Mouse (Mus musculus) MEL (cell line): Measurements from ENCODE around the gene Ppp2r2d. TPM values are rescaled to one million over a fixed set of nuclear protein-coding genes. Genes with fewer than 3 reads are reported as not detected.

Source experiments
- DNase-seq: peaks from one replicate; pipeline ENCODE4 v3.0.0; 2011; ENCODE audit warnings: low read depth, low spot score
- H3K27ac ChIP-seq: 2 replicates; pipeline ENCODE4 v1.5.1; 2012; ENCODE audit warnings: low read depth, mild to moderate bottlenecking, control low read depth, low read length, moderate library complexity; ENCODE audit not compliant: control insufficient read depth
- H3K27me3 ChIP-seq, 2 experiments: fragments of 150-350 bp in 1 of 2; sonication (generic) in 1 of 2; 2 replicates each; pipeline ENCODE4 v1.6.1; 2012; ENCODE audit warnings: low read length in 2 of 2, mild to moderate bottlenecking in 2 of 2, improper control_type of control experiment in 1 of 2, moderate library complexity in 1 of 2; ENCODE audit not compliant: insufficient read depth in 2 of 2, control insufficient read depth in 1 of 2
- H3K36me3 ChIP-seq, 2 experiments: 2 replicates each; pipeline ENCODE4 v1.6.1; 2012 to 2014; ENCODE audit warnings: low read length in 2 of 2, improper control_type of control experiment in 1 of 2, inconsistent platforms in 1 of 2, mild to moderate bottlenecking in 1 of 2; ENCODE audit not compliant: insufficient read depth in 2 of 2, control insufficient read depth in 1 of 2
- H3K4me1 ChIP-seq, 2 experiments: fragments of 150-350 bp in 1 of 2; sonication (generic) in 1 of 2; 2 replicates each; pipeline ENCODE4 v1.6.1; 2012; ENCODE audit warnings: low read length in 2 of 2, improper control_type of control experiment in 1 of 2, mild to moderate bottlenecking in 1 of 2; ENCODE audit not compliant: insufficient read depth in 2 of 2, control insufficient read depth in 1 of 2
- H3K4me3 ChIP-seq, 2 experiments: fragments of 150-350 bp in 1 of 2; sonication (generic) in 1 of 2; 2 replicates each; pipeline ENCODE4 v1.5.1; 2012; ENCODE audit warnings: low read depth in 2 of 2, low read length in 2 of 2, mild to moderate bottlenecking in 2 of 2, moderate library complexity in 2 of 2, control low read depth in 1 of 2, improper control_type of control experiment in 1 of 2; ENCODE audit not compliant: control insufficient read depth in 1 of 2, insufficient read depth in 1 of 2
- H3K79me2 ChIP-seq: 2 replicates; pipeline ENCODE4 v1.6.1; 2012; ENCODE audit warnings: mild to moderate bottlenecking, low read length, moderate library complexity; ENCODE audit not compliant: control insufficient read depth, poor library complexity, insufficient read depth
- H3K9ac ChIP-seq: 2 replicates; pipeline ENCODE4 v1.6.1; 2012; ENCODE audit warnings: low read depth, mild to moderate bottlenecking, control low read depth, low read length, moderate library complexity; ENCODE audit not compliant: control insufficient read depth, poor library complexity, severe bottlenecking
- H3K9me3 ChIP-seq: fragments of 150-350 bp; sonication (generic); replicated peaks from 2 replicates; pipeline ENCODE4 v1.6.1; 2012; ENCODE audit warnings: mild to moderate bottlenecking, low read length, improper control_type of control experiment, moderate library complexity; ENCODE audit not compliant: insufficient read depth
- CTCF ChIP-seq, 3 experiments: IDR thresholded peaks in 2 of 3; conservative IDR thresholded peaks in 1 of 3; 2 replicates each; pipeline ENCODE4 v1.5.1; 2011 to 2012; ENCODE audit warnings: low read length in 3 of 3, low read depth in 2 of 3, mild to moderate bottlenecking in 2 of 3, improper control_type of control experiment in 1 of 3, inconsistent platforms in 1 of 3, mixed read lengths in 1 of 3, moderate library complexity in 1 of 3; ENCODE audit not compliant: control insufficient read depth in 1 of 3, insufficient read depth in 1 of 3, poor library complexity in 1 of 3, severe bottlenecking in 1 of 3
- E2F4 ChIP-seq: IDR thresholded peaks from 2 replicates; pipeline ENCODE4 v1.6.1; 2011; ENCODE audit warnings: low read depth, low read length, improper control_type of control experiment, borderline replicate concordance
- ELF1 ChIP-seq: IDR thresholded peaks from 2 replicates; pipeline ENCODE4 v1.6.1; 2014; ENCODE audit warnings: low read depth, mild to moderate bottlenecking, inconsistent platforms, low read length, improper control_type of control experiment, moderate library complexity
- ETS1 ChIP-seq: IDR thresholded peaks from 2 replicates; pipeline ENCODE4 v1.6.1; 2012; ENCODE audit warnings: low read depth, mild to moderate bottlenecking, inconsistent platforms, low read length, improper control_type of control experiment, moderate library complexity
- GABPA ChIP-seq: IDR thresholded peaks from 2 replicates; pipeline ENCODE4 v1.6.1; 2012; ENCODE audit warnings: low read depth, mild to moderate bottlenecking, inconsistent platforms, low read length, improper control_type of control experiment, moderate library complexity
- GATA1 ChIP-seq: IDR thresholded peaks from 2 replicates; pipeline ENCODE4 v1.6.1; 2011; ENCODE audit warnings: low read depth, low read length, improper control_type of control experiment
- HCFC1 ChIP-seq: IDR thresholded peaks from 2 replicates; pipeline ENCODE4 v1.6.1; 2012; ENCODE audit warnings: low read depth, mild to moderate bottlenecking, inconsistent platforms, low read length, improper control_type of control experiment, moderate library complexity
- MAFK ChIP-seq: IDR thresholded peaks from 2 replicates; pipeline ENCODE4 v1.6.1; 2011; ENCODE audit warnings: low read depth, mild to moderate bottlenecking, low read length, improper control_type of control experiment, borderline replicate concordance
- MAZ ChIP-seq: IDR thresholded peaks from 2 replicates; pipeline ENCODE4 v1.6.1; 2012; ENCODE audit warnings: low read depth, mild to moderate bottlenecking, inconsistent platforms, low read length, improper control_type of control experiment
- MXI1 ChIP-seq: IDR thresholded peaks from 2 replicates; pipeline ENCODE4 v1.6.1; 2011; ENCODE audit warnings: mild to moderate bottlenecking, low read depth, low read length, improper control_type of control experiment
- MYC ChIP-seq: IDR thresholded peaks from 2 replicates; pipeline ENCODE4 v1.6.1; 2011; ENCODE audit warnings: low read depth, mild to moderate bottlenecking, low read length, improper control_type of control experiment, moderate library complexity
- NELFE ChIP-seq: IDR thresholded peaks from 2 replicates; pipeline ENCODE4 v1.6.1; 2011; ENCODE audit warnings: low read depth, low read length, improper control_type of control experiment
- POLR2A ChIP-seq, 2 experiments: IDR thresholded peaks; 2 replicates each; pipeline ENCODE4 v1.6.1; 2011 to 2012; ENCODE audit warnings: low read length in 2 of 2, mild to moderate bottlenecking in 2 of 2, control low read depth in 1 of 2, improper control_type of control experiment in 1 of 2, low read depth in 1 of 2, moderate library complexity in 1 of 2; ENCODE audit not compliant: control insufficient read depth in 1 of 2, insufficient read depth in 1 of 2, poor library complexity in 1 of 2
- POLR2AphosphoS2 ChIP-seq: IDR thresholded peaks from 2 replicates; pipeline ENCODE4 v1.6.1; 2011; ENCODE audit warnings: low read length, improper control_type of control experiment
- RAD21 ChIP-seq: IDR thresholded peaks from 2 replicates; pipeline ENCODE4 v1.6.1; 2011; ENCODE audit warnings: mild to moderate bottlenecking, low read depth, low read length, improper control_type of control experiment
- RCOR1 ChIP-seq: IDR thresholded peaks from 2 replicates; pipeline ENCODE4 v1.6.1; 2012; ENCODE audit warnings: low read depth, mild to moderate bottlenecking, inconsistent platforms, low read length, improper control_type of control experiment
- SIN3A ChIP-seq: IDR thresholded peaks from 2 replicates; pipeline ENCODE4 v1.6.1; 2012; ENCODE audit warnings: low read length, improper control_type of control experiment, inconsistent platforms
- TAL1 ChIP-seq: IDR thresholded peaks from 2 replicates; pipeline ENCODE4 v1.6.1; 2012; ENCODE audit warnings: mild to moderate bottlenecking, inconsistent platforms, low read length, moderate library complexity, mixed read lengths
- TBP ChIP-seq: IDR thresholded peaks from 2 replicates; pipeline ENCODE4 v1.8.0; 2011; ENCODE audit warnings: low read depth, low read length, improper control_type of control experiment
- TCF12 ChIP-seq: IDR thresholded peaks from 2 replicates; pipeline ENCODE4 v1.6.1; 2014; ENCODE audit warnings: low read depth, mild to moderate bottlenecking, inconsistent platforms, low read length, improper control_type of control experiment, moderate library complexity
- UBTF ChIP-seq: IDR thresholded peaks from 2 replicates; pipeline ENCODE4 v1.6.1; 2012; ENCODE audit warnings: low read depth, mild to moderate bottlenecking, inconsistent platforms, low read length, improper control_type of control experiment, moderate library complexity, borderline replicate concordance; ENCODE audit not compliant: insufficient read depth
- USF1 ChIP-seq: IDR thresholded peaks from 2 replicates; pipeline ENCODE4 v1.6.1; 2014; ENCODE audit warnings: low read depth, mild to moderate bottlenecking, inconsistent platforms, low read length, improper control_type of control experiment, moderate library complexity
- ZC3H11A ChIP-seq: IDR thresholded peaks from 2 replicates; pipeline ENCODE4 v1.6.1; 2012; ENCODE audit warnings: low read depth, mild to moderate bottlenecking, inconsistent platforms, low read length, improper control_type of control experiment
- ZMIZ1 ChIP-seq: IDR thresholded peaks from 2 replicates; pipeline ENCODE4 v1.6.1; 2012; ENCODE audit warnings: low read depth, mild to moderate bottlenecking, inconsistent platforms, low read length, improper control_type of control experiment, moderate library complexity
- ZNF384 ChIP-seq: IDR thresholded peaks from 2 replicates; pipeline ENCODE4 v1.6.1; 2012; ENCODE audit warnings: low read depth, mild to moderate bottlenecking, inconsistent platforms, low read length, improper control_type of control experiment
- polyA plus RNA-seq, 2 experiments: library from polyadenylated mRNA; stranded (reverse) in 1 of 2; unstranded in 1 of 2; fragments of >175 nt in 1 of 2; fragments of >200 nt in 1 of 2; gene quantifications; 2 replicates each; pipeline versions ENCODE4 v1.2.1 to v1.2.4; 2012; ENCODE audit warnings: low replicate concordance in 2 of 2, low read depth in 1 of 2; ENCODE audit not compliant: insufficient read length in 2 of 2, insufficient read depth in 1 of 2, missing spikeins in 1 of 2
- total RNA-seq: library from RNA; depleted of rRNA; stranded (reverse); fragments of 300-350 nt; gene quantifications from 2 replicates; pipeline ENCODE4 v1.2.3, GENCODE M21; 2012

The Ppp2r2d gene
- total and polyA plus RNA-seq, 3 experiments: 30.9 to 46.6 TPM; not detected in 1

DNA sequence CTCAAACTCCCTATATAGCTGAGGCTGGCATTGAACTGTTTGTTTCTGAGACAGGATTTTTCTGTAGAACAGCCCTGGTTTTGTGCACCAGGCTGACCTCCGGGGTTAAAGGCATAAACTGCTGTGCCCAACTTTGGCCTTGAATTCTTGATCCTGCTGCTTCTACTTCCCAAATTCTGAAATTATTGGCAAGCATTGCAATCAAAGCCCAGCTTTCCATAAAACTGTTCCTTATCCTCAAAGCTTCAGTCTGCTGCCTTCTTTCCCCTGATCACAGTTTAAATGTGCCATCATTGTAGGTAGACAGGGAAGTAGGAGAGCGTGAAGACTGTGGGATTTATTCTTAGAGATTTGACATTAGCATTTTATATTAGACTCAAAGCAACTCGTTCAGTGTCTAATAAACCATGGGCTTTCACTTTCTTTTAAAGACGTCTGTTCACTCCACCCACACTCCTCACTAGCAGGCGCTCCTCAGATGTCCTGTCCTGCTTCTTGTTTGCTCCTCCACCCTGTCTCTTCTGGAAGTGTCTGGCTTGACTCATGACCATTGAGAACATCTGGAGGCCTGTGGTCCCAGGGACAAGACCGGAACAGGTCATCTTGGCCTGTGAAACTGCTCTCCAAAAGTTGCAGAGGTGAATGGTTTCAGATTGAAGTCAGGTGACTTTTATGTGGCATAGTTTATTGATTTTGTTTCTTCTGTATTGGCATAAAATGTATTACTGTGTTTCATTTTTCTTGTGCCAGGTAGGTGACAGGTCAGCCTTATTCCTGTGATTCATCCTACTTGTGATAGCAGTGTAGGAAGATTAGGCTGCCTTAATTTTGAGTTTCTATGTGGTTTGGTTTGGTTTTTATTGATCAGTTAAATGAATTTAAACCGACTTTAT, 2.4 kb downstream of the Ppp2r2d start:
- TF ChIP-seq ZMIZ1 (no peak), HCFC1 (no peak), GATA1 (no peak), TAL1 (no peak), ETS1 (no peak), NELFE (no peak), CTCF (IDR thresholded peaks at IDR 0.05 in 2 of 3, conservative IDR thresholded peaks at IDR 0.05 in 1 of 3; ENCODE audit: control insufficient read depth in 1 of 3, insufficient read depth in 1 of 3, low read depth in 2 of 3, low read length in 3 of 3, poor library complexity in 1 of 3, severe bottlenecking in 1 of 3) (no peak), GABPA (no peak), E2F4 (no peak), ZC3H11A (no peak), MYC (no peak), POLR2A (IDR thresholded peaks at IDR 0.05; ENCODE audit: control insufficient read depth in 1 of 2, insufficient read depth in 1 of 2, low read depth in 1 of 2, low read length in 2 of 2, poor library complexity in 1 of 2) (no peak)
- no peak for DNase-seq
- H3K79me2 ChIP-seq: peaks cover 37% of the 10 kb centered on the region
- H3K36me3 ChIP-seq: peaks cover 19 to 24% of the 10 kb centered on the region in 2 experiments
- no peak overlapping the region for H3K4me3 ChIP-seq
- peak overlapping the region; percentile 96; the same call in 1 of the 2 replicates for H3K9ac ChIP-seq
- H3K27me3 ChIP-seq: no peaks in the 10 kb centered on the region
- peaks cover 0 to 23% of the 10 kb centered on the region in 2 experiments; a peak in 3 of 4 replicates for H3K4me1 ChIP-seq
- H3K27ac ChIP-seq: no peak overlapping the region
- no peaks in the 10 kb centered on the region for H3K9me3 ChIP-seq

GRCm38 (mm10) chr7:138850083-138850482, 4.2 kb downstream of the Ppp2r2d start:
- Histone ChIP-seq H3K27ac (no peak overlapping the region), H3K27me3 (no peaks in the 10 kb centered on the region), H3K9ac (no peak overlapping the region), H3K79me2 (peaks cover 38% of the 10 kb centered on the region), H3K36me3 (peaks cover 10 to 30% of the 10 kb centered on the region in 2 experiments), H3K4me3 (no peak overlapping the region), H3K4me1 (peaks cover 0 to 12% of the 10 kb centered on the region in 2 experiments; a peak in 3 of 4 replicates), H3K9me3 (no peaks in the 10 kb centered on the region)
- TF ChIP-seq RAD21 (no peak), USF1 (no peak), POLR2A (IDR thresholded peaks at IDR 0.05; ENCODE audit: control insufficient read depth in 1 of 2, insufficient read depth in 1 of 2, low read depth in 1 of 2, low read length in 2 of 2, poor library complexity in 1 of 2) (no peak), CTCF (IDR thresholded peaks at IDR 0.05 in 2 of 3, conservative IDR thresholded peaks at IDR 0.05 in 1 of 3; ENCODE audit: control insufficient read depth in 1 of 3, insufficient read depth in 1 of 3, low read depth in 2 of 3, low read length in 3 of 3, poor library complexity in 1 of 3, severe bottlenecking in 1 of 3) (no peak), RCOR1 (no peak), GABPA (no peak), MAZ (no peak), E2F4 (no peak), ZNF384 (no peak), TCF12 (no peak), ZMIZ1 (no peak), SIN3A (no peak), POLR2AphosphoS2 (no peak), MYC (no peak), MXI1 (no peak), TBP (no peak), ELF1 (no peak), MAFK (no peak), TAL1 (no peak), UBTF (no peak)
- no peak for DNase-seq
